Mouse (Mus musculus): ENCODE data around the gene Slc25a11.

DNA sequence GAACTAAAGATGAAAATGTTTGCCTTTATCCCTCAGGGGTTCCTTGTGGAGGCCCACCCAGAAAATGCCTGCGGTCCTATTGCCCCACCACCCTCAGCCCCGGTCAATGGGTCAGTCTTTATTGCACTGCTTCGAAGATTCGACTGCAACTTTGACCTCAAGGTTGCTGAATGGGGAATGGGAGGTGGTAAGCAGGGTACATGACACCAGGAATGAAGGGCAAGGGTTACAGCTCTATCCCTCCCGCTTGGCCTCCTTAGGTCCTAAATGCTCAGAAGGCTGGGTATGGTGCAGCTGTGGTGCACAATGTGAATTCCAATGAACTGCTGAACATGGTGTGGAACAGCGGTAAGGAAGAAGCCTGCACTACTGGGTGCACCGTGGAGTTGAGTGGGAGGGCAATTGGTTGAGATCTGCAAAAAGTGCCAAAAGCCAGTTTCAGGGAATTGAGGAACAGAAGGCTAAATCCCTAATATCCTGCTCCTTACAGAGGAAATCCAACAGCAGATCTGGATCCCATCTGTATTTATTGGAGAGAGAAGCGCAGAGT is 2.0 kb upstream of the Slc25a11 start:
- TF ChIP-seq ZC3H11A (IDR thresholded peaks at IDR 0.05; ENCODE audit: borderline replicate concordance, low read depth, low read length) = no peak
- no peak for TF ChIP-seq MAFK (IDR thresholded peaks at IDR 0.05; ENCODE audit: insufficient read depth, low read depth, low read length)
- TF ChIP-seq CHD2 (IDR thresholded peaks at IDR 0.05; ENCODE audit: low read depth, low read length) = no peak
- TF ChIP-seq ZNF384 (IDR thresholded peaks at IDR 0.05; ENCODE audit: low read depth, low read length) = no peak
